Mouse (Mus musculus) lung, embryonic 14.5 days (tissue): ENCODE results near the gene Hemgn. TPM values are rescaled to one million over a fixed set of nuclear protein-coding genes. Genes with fewer than 3 reads are reported as not detected.

Experiments
- ATAC-seq: fragments of 200-750 bp; cut with Nextera tagmentation; 2 replicates; pipeline ENCODE4 v1.8.0; 2017; ENCODE audit warnings: mild to moderate bottlenecking, moderate TSS enrichment, moderate library complexity; ENCODE audit not compliant: insufficient read depth
- DNase-seq: peaks from one replicate; pipeline ENCODE4 v3.0.0-alpha.2; 2015
- H3K27ac ChIP-seq: fragments of 300-500 bp; sonication (generic); 2 replicates; pipeline ENCODE4 v1.5.1; 2014; ENCODE audit warnings: low read depth, mild to moderate bottlenecking, moderate library complexity
- H3K27me3 ChIP-seq: fragments of 300-500 bp; sonication (generic); 2 replicates; pipeline ENCODE4 v1.6.1; 2014; ENCODE audit warnings: low read length, control low read depth; ENCODE audit not compliant: insufficient read depth
- H3K36me3 ChIP-seq: fragments of 300-500 bp; sonication (generic); 2 replicates; pipeline ENCODE4 v1.6.1; 2014; ENCODE audit warnings: control low read depth; ENCODE audit not compliant: insufficient read depth
- H3K4me1 ChIP-seq: fragments of 300-500 bp; sonication (generic); 2 replicates; pipeline ENCODE4 v1.6.1; 2014; ENCODE audit warnings: antibody characterized with exemption, control low read depth; ENCODE audit not compliant: insufficient read depth
- H3K4me2 ChIP-seq: fragments of 300-500 bp; sonication (generic); 2 replicates; pipeline ENCODE4 v1.6.1; 2014; ENCODE audit warnings: mild to moderate bottlenecking
- H3K4me3 ChIP-seq: fragments of 300-500 bp; sonication (generic); 2 replicates; pipeline ENCODE4 v1.5.1; 2014; ENCODE audit warnings: low read depth, low read length
- H3K9ac ChIP-seq: fragments of 300-500 bp; sonication (generic); 2 replicates; pipeline ENCODE4 v1.6.1; 2014
- H3K9me3 ChIP-seq: fragments of 300-500 bp; sonication (generic); 2 replicates; pipeline ENCODE4 v1.6.1; 2016; ENCODE audit warnings: low read depth, low read length, control low read depth
- CTCF ChIP-seq: IDR thresholded peaks from 2 replicates; pipeline ENCODE4 v1.5.1; 2016; ENCODE audit warnings: antibody characterized with exemption, low read depth
- WGBS: fragments of 180-500 bp; shearing (Covaris S2); extraction: QIAGEN DNeasy Blood & Tissue Kit; methylation state at CpG from one replicate; pipeline ENCODE4 v1.1.7; 2014; 5-methylcytosine and 5-hydroxymethylcytosine counted together
- polyA plus RNA-seq: library from polyadenylated mRNA; unstranded; fragments of >200 nt; fragmentation: Nextera tagmentation; extraction: Ambion mirVana; gene quantifications from 2 replicates; pipeline ENCODE4 v1.2.1, GENCODE M21; 2014

The Hemgn gene
- polyA plus RNA-seq, 1 experiment from 2014 or later = 0.74 TPM

DNA sequence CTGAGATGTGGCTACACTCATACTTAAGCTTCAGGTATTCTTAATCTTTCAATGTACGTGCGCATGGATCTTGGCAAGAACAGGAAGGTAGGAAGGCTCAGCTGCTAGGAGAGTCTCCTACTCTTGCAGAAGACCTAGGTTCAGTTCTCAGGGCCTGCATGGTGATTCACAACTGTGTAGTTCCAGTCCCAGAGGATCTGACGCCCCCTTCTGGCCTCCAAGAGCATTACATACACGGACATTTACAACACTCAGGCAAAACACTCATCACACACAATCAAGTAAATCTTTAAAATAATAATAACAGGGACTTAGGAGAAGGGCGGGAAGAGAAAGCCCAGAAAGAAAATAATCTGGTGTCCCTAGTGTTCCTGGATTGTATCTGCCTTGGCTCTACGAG is 38.9 kb downstream of the Hemgn start:
- Histone ChIP-seq H3K9ac (no peak overlapping the region), H3K4me3 (peak overlapping the region; percentile 28; the same call in 1 of the 2 replicates), H3K4me1 (peaks cover 10% of the 10 kb centered on the region), H3K9me3 (no peaks in the 10 kb centered on the region), H3K27me3 (no peaks in the 10 kb centered on the region), H3K4me2 (peak overlapping the region; percentile 62), H3K27ac (no peak overlapping the region), H3K36me3 (peaks cover 10% of the 10 kb centered on the region)
- DNase-seq (peak; percentile 15), ATAC-seq (no peak)
- peak; percentile 48 for TF ChIP-seq CTCF
- 59% methylated on average over 6 of the region's 6 CpGs for WGBS

- ATAC-seq (peak; percentile 96), DNase-seq (peak; percentile 92)
- Histone ChIP-seq H3K9ac (peak overlapping the region; percentile 38), H3K4me3 (0 out of 2 replicates have a peak overlapping the region, but pooled peaks have one; percentile 16), H3K27me3 (no peaks in the 10 kb centered on the region), H3K9me3 (no peaks in the 10 kb centered on the region), H3K27ac (no peak overlapping the region), H3K4me2 (peak overlapping the region; percentile 57), H3K4me1 (peaks cover 10% of the 10 kb centered on the region), H3K36me3 (no peaks in the 10 kb centered on the region)
- TF ChIP-seq CTCF = no peak
- WGBS = 2% methylated on average over 19 of the region's 19 CpGs
Observed at GRCm38 (mm10) chr4:46371030-46371429, 42.3 kb downstream of the Hemgn start.

GRCm38 (mm10) chr4:46370406-46370805 is 42.9 kb downstream of the Hemgn start:
- no peak for ATAC-seq
- no peak for DNase-seq
- WGBS = 32% methylated on average over 6 of the region's 6 CpGs
- H3K27ac ChIP-seq = peak overlapping the region; percentile 30; the same call in 1 of the 2 replicates
- no peak overlapping the region; the same call in 1 of the 2 replicates for H3K4me2 ChIP-seq
- no peak for TF ChIP-seq CTCF
- peaks cover 10% of the 10 kb centered on the region for H3K4me1 ChIP-seq
- H3K36me3 ChIP-seq = no peaks in the 10 kb centered on the region
- no peak overlapping the region for H3K9ac ChIP-seq
- no peaks in the 10 kb centered on the region for H3K27me3 ChIP-seq
- no peaks in the 10 kb centered on the region for H3K9me3 ChIP-seq
- no peak overlapping the region for H3K4me3 ChIP-seq

DNA sequence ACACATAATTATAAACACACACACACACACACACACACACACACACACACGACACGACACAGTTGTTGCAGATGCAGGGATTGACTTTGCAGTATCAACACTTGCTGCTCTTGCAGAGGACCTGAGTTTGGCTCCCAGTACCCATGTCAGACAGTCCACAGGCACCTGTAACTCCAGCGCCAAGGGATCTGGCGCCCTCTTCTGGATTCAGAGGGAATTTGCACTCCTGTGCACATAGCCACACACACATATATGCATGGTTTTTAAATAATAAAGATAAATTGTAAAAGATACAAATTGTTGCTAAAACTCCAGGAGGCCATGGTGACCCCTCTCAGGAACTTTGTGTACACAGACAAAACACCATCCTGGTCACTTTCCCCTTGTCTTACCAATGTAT is 44.2 kb downstream of the Hemgn start:
- peaks cover 10% of the 10 kb centered on the region for H3K4me1 ChIP-seq
- H3K27ac ChIP-seq = no peak overlapping the region
- WGBS = 57% methylated on average over 4 of the region's 4 CpGs
- ATAC-seq = no peak
- 0 out of 2 replicates have a peak, but pooled peaks cover 3% of the 10 kb centered on the region for H3K9me3 ChIP-seq
- H3K9ac ChIP-seq = no peak overlapping the region
- H3K27me3 ChIP-seq = no peaks in the 10 kb centered on the region
- H3K4me2 ChIP-seq = no peak overlapping the region
- no peaks in the 10 kb centered on the region for H3K36me3 ChIP-seq
- DNase-seq = no peak
- no peak overlapping the region for H3K4me3 ChIP-seq
- TF ChIP-seq CTCF = peak; percentile 47

GRCm38 (mm10) chr4:46367487-46367959 is 45.8 kb downstream of the Hemgn start:
- DNase-seq = no peak
- Histone ChIP-seq H3K36me3 (no peaks in the 10 kb centered on the region), H3K4me2 (no peak overlapping the region), H3K27ac (no peak overlapping the region), H3K9me3 (0 out of 2 replicates have a peak, but pooled peaks cover 4% of the 10 kb centered on the region), H3K27me3 (no peaks in the 10 kb centered on the region), H3K4me3 (no peak overlapping the region), H3K9ac (no peak overlapping the region), H3K4me1 (peaks cover 10% of the 10 kb centered on the region)
- WGBS = 8% methylated on average over 12 of the region's 12 CpGs
- no peak for TF ChIP-seq CTCF
- ATAC-seq = no peak

DNA sequence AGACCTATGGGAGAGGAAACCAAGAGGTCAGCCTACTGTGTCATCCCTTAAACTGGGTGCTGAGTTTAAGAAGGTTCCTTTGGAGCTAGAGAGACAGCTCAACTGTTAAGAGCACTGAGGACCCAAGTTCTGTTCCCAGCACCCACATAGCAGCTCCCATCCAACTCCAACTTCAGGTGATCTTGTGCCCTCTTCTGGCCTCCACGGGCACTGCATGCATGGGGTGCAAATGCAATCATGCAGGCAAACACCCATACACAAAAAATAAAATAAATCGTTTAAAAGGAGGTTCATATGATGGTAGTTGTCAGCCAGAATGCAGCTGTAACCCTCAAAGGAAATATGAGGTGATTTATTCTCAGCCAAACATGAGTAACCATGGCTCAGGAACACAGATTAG is 48.9 kb downstream of the Hemgn start:
- WGBS = 56% methylated on average over 2 of the region's 2 CpGs

DNA sequence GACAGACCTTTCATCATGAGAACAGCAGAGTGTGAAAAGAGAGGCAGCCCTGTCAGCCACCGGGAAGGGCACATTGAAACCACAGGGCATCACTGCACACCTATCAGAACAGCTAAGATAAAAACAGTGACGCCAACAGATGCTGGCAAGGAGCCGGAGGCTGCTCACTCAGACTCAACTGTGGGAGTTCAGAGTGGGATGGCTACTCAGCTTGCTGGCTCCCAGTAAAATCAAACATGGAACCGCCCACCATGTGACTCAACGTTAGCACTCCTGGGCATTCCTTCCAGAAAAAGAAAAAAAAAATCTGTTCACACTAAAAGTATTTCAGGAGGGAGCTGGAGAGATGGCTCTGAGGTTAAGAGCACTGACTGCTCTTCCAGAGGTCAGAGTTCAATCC is 52.0 kb downstream of the Hemgn start:
- Histone ChIP-seq H3K4me1 (no peaks in the 10 kb centered on the region), H3K27ac (no peak overlapping the region), H3K9ac (no peak overlapping the region), H3K9me3 (0 out of 2 replicates have a peak, but pooled peaks cover 4% of the 10 kb centered on the region), H3K4me2 (no peak overlapping the region), H3K36me3 (no peaks in the 10 kb centered on the region), H3K4me3 (no peak overlapping the region), H3K27me3 (peaks cover 3% of the 10 kb centered on the region; the same call in 1 of the 2 replicates)
- ATAC-seq (no peak), DNase-seq (no peak)
- no peak for TF ChIP-seq CTCF
- 43% methylated on average over 5 of the region's 5 CpGs for WGBS

More for the DNA sequence above, 48.9 kb downstream of the Hemgn start:
- no peaks in the 10 kb centered on the region for H3K36me3 ChIP-seq
- H3K4me2 ChIP-seq = no peak overlapping the region
- no peak overlapping the region for H3K4me3 ChIP-seq
- no peaks in the 10 kb centered on the region for H3K4me1 ChIP-seq
- H3K27ac ChIP-seq = no peak overlapping the region
- TF ChIP-seq CTCF = peak; percentile 31
- no peak for DNase-seq
- no peaks in the 10 kb centered on the region for H3K27me3 ChIP-seq
- no peak overlapping the region for H3K9ac ChIP-seq
- no peak for ATAC-seq
- 0 out of 2 replicates have a peak, but pooled peaks cover 4% of the 10 kb centered on the region for H3K9me3 ChIP-seq
